Mouse (Mus musculus): Measurements from ENCODE around the gene Olfr1333. TPM values are rescaled to one million over a fixed set of nuclear protein-coding genes. Genes with fewer than 3 reads are reported as not detected.

The Olfr1333 gene
- total and polyA plus RNA-seq, 2 experiments from 2014 or later, result not detected

GRCm38 (mm10) chr4:118782486-118782885, 53.6 kb downstream of the Olfr1333 start, which contains the start of gene Olfr1337:
Gene Olfr1337 (minus strand): TSS chr4:118782586.
- H3K4me1 ChIP-seq (ENCODE audit: insufficient read depth, low read length), result no peaks in the 10 kb centered on the region
- no peak within 1 kb of the TSS for H3K27ac ChIP-seq
- TF ChIP-seq CTCF (IDR thresholded peaks at IDR 0.05; ENCODE audit: low read depth), result no peak
- H3K36me3 ChIP-seq (ENCODE audit: insufficient read depth, low read length), result no peaks in the 10 kb centered on the region
- no peaks in the 10 kb centered on the region for H3K9me3 ChIP-seq (ENCODE audit: low read length)
- DNase-seq (ENCODE audit: low spot score) (no peak), ATAC-seq (no peak)
- no peak within 1 kb of the TSS for H3K4me3 ChIP-seq (ENCODE audit: low read length)
- no peak within 1 kb of the TSS for H3K4me2 ChIP-seq (ENCODE audit: low read depth, low read length)
- 83% methylated on average over 2 of the region's 2 CpGs for WGBS
- no peaks in the 10 kb centered on the region for H3K27me3 ChIP-seq (ENCODE audit: insufficient read depth, low read length)
- H3K9ac ChIP-seq (replicated peaks; ENCODE audit: low read length), result no peak within 1 kb of the TSS

Other genes starting within 250 kb of the Olfr1333 start
- gene Cfap57, start 215.5 kb downstream of the Olfr1333 start, total RNA-seq (2014; rRNA removed), result 0.65 and 1.3 TPM in 2 replicates
- 0.70 and 1.2 TPM in 2 replicates for gene Cfap57, start 215.5 kb downstream of the Olfr1333 start, polyA plus RNA-seq (2015; fragmentation: Nextera tagmentation; extraction: Ambion mirVana)
- gene Ebna1bp2, start 215.5 kb downstream of the Olfr1333 start, total RNA-seq (2014; rRNA removed), result 31.6 and 40.0 TPM in 2 replicates
- 85.4 and 98.5 TPM in 2 replicates for gene Ebna1bp2, start 215.5 kb downstream of the Olfr1333 start, polyA plus RNA-seq (2015; fragmentation: Nextera tagmentation; extraction: Ambion mirVana)
- gene Olfr62, start 177.3 kb downstream of the Olfr1333 start, total RNA-seq (2014; rRNA removed), result not detected in 2 replicates
- not detected in 2 replicates for gene Olfr62, start 177.3 kb downstream of the Olfr1333 start, polyA plus RNA-seq (2015; fragmentation: Nextera tagmentation; extraction: Ambion mirVana)
- not detected in 2 replicates for gene Olfr1342, start 143.5 kb downstream of the Olfr1333 start, total RNA-seq (2014; rRNA removed)
- 0.04 TPM in 1 of 2 replicates, not detected in the other for gene Olfr1342, start 143.5 kb downstream of the Olfr1333 start, polyA plus RNA-seq (2015; fragmentation: Nextera tagmentation; extraction: Ambion mirVana)
- not detected in 2 replicates for gene Olfr1341, start 132.8 kb downstream of the Olfr1333 start, total RNA-seq (2014; rRNA removed)
- gene Olfr1341, start 132.8 kb downstream of the Olfr1333 start, polyA plus RNA-seq (2015; fragmentation: Nextera tagmentation; extraction: Ambion mirVana), result not detected in 2 replicates
- not detected in 2 replicates for gene Olfr1340, start 116.1 kb downstream of the Olfr1333 start, total RNA-seq (2014; rRNA removed)
- gene Olfr1340, start 116.1 kb downstream of the Olfr1333 start, polyA plus RNA-seq (2015; fragmentation: Nextera tagmentation; extraction: Ambion mirVana), result not detected in 2 replicates
- gene Olfr1339, start 104.1 kb downstream of the Olfr1333 start, total RNA-seq (2014; rRNA removed), result not detected in 2 replicates
- not detected in 2 replicates for gene Olfr1339, start 104.1 kb downstream of the Olfr1333 start, polyA plus RNA-seq (2015; fragmentation: Nextera tagmentation; extraction: Ambion mirVana)
- gene Olfr1338, start 77.5 kb downstream of the Olfr1333 start, total RNA-seq (2014; rRNA removed), result not detected in 2 replicates
- gene Olfr1338, start 77.5 kb downstream of the Olfr1333 start, polyA plus RNA-seq (2015; fragmentation: Nextera tagmentation; extraction: Ambion mirVana), result not detected in 2 replicates
- gene Olfr1337, start 53.7 kb downstream of the Olfr1333 start, total RNA-seq (2014; rRNA removed), result not detected in 2 replicates
- not detected in 2 replicates for gene Olfr1337, start 53.7 kb downstream of the Olfr1333 start, polyA plus RNA-seq (2015; fragmentation: Nextera tagmentation; extraction: Ambion mirVana)
- gene Olfr1335, start 26.3 kb downstream of the Olfr1333 start, total RNA-seq (2014; rRNA removed), result not detected in 2 replicates
- not detected in 2 replicates for gene Olfr1335, start 26.3 kb downstream of the Olfr1333 start, polyA plus RNA-seq (2015; fragmentation: Nextera tagmentation; extraction: Ambion mirVana)
- not detected in 2 replicates for gene Olfr1331, start 28.4 kb upstream of the Olfr1333 start, total RNA-seq (2014; rRNA removed)
- gene Olfr1331, start 28.4 kb upstream of the Olfr1333 start, polyA plus RNA-seq (2015; fragmentation: Nextera tagmentation; extraction: Ambion mirVana), result not detected in 2 replicates
- gene Olfr1330, start 52.3 kb upstream of the Olfr1333 start, total RNA-seq (2014; rRNA removed), result not detected in 2 replicates
- gene Olfr1330, start 52.3 kb upstream of the Olfr1333 start, polyA plus RNA-seq (2015; fragmentation: Nextera tagmentation; extraction: Ambion mirVana), result not detected in 2 replicates
- not detected in 2 replicates for gene Olfr1329, start 81.2 kb upstream of the Olfr1333 start, total RNA-seq (2014; rRNA removed)
- gene Olfr1329, start 81.2 kb upstream of the Olfr1333 start, polyA plus RNA-seq (2015; fragmentation: Nextera tagmentation; extraction: Ambion mirVana), result not detected in 2 replicates
- gene Olfr1328, start 102.3 kb upstream of the Olfr1333 start, total RNA-seq (2014; rRNA removed), result not detected in 2 replicates
- gene Olfr1328, start 102.3 kb upstream of the Olfr1333 start, polyA plus RNA-seq (2015; fragmentation: Nextera tagmentation; extraction: Ambion mirVana), result not detected in 2 replicates
- gene Lao1, start 125.3 kb upstream of the Olfr1333 start, total RNA-seq (2014; rRNA removed), result 0.07 and 0.58 TPM in 2 replicates
- gene Lao1, start 125.3 kb upstream of the Olfr1333 start, polyA plus RNA-seq (2015; fragmentation: Nextera tagmentation; extraction: Ambion mirVana), result 0.15 and 0.29 TPM in 2 replicates

Data from hindbrain, postnatal 0 days (tissue).